Mouse (Mus musculus): ENCODE results near the gene Cand2. TPM values are rescaled to one million over a fixed set of nuclear protein-coding genes. Genes with fewer than 3 reads are reported as not detected.

The Cand2 gene
- polyA plus RNA-seq, 1 experiment from 2014 or later: 16.7 TPM

GRCm38 (mm10) chr6:115838161-115838597 is 63.8 kb downstream of the Cand2 start, which contains the start of gene Efcab12:
Gene Efcab12, minus strand, starts transcription at chr6:115838412.
- no peaks in the 10 kb centered on the region for H3K9me3 ChIP-seq (ENCODE audit: control insufficient read depth, low read length)
- H3K4me3 ChIP-seq (replicated peaks; ENCODE audit: low read length): peak within 1 kb of the TSS; percentile 48
- peaks cover 10% of the 10 kb centered on the region for H3K4me1 ChIP-seq (replicated peaks; ENCODE audit: control insufficient read depth, insufficient read depth, low read length)
- ATAC-seq: peak; percentile 98
- H3K9ac ChIP-seq (replicated peaks; ENCODE audit: low read depth, low read length): peak within 1 kb of the TSS; percentile 47
- peak within 1 kb of the TSS; percentile 61 for H3K27ac ChIP-seq (ENCODE audit: low read length)
- no peaks in the 10 kb centered on the region for H3K27me3 ChIP-seq (replicated peaks; ENCODE audit: control insufficient read depth, insufficient read depth, low read length)
- H3K4me2 ChIP-seq (ENCODE audit: low read length): peak within 1 kb of the TSS; percentile 86
- WGBS: under 1% methylated on average over 19 of the region's 19 CpGs
- no peaks in the 10 kb centered on the region; the same call in 1 of the 2 replicates for H3K36me3 ChIP-seq (ENCODE audit: control insufficient read depth, insufficient read depth)

GRCm38 (mm10) chr6:115838745-115839144 is 64.4 kb downstream of the Cand2 start:
- H3K4me2 ChIP-seq (ENCODE audit: low read length): peak overlapping the region; percentile 86
- WGBS: 67% methylated on average over 5 of the region's 5 CpGs
- H3K4me3 ChIP-seq (replicated peaks; ENCODE audit: low read length): peak overlapping the region; percentile 48
- peak overlapping the region; percentile 47; the same call in 1 of the 2 replicates for H3K9ac ChIP-seq (replicated peaks; ENCODE audit: low read depth, low read length)
- no peaks in the 10 kb centered on the region; the same call in 1 of the 2 replicates for H3K36me3 ChIP-seq (ENCODE audit: control insufficient read depth, insufficient read depth)
- peak; percentile 5; the same call in 1 of the 2 replicates for ATAC-seq
- peak overlapping the region; percentile 14; the same call in 1 of the 2 replicates for H3K27ac ChIP-seq (ENCODE audit: low read length)
- H3K4me1 ChIP-seq (replicated peaks; ENCODE audit: control insufficient read depth, insufficient read depth, low read length): peaks cover 10% of the 10 kb centered on the region
- H3K9me3 ChIP-seq (ENCODE audit: control insufficient read depth, low read length): no peaks in the 10 kb centered on the region
- no peaks in the 10 kb centered on the region for H3K27me3 ChIP-seq (replicated peaks; ENCODE audit: control insufficient read depth, insufficient read depth, low read length)

- Histone ChIP-seq H3K4me1 (replicated peaks; ENCODE audit: control insufficient read depth, insufficient read depth, low read length) (no peaks in the 10 kb centered on the region), H3K27ac (ENCODE audit: low read length) (no peak overlapping the region), H3K27me3 (replicated peaks; ENCODE audit: control insufficient read depth, insufficient read depth, low read length) (no peaks in the 10 kb centered on the region), H3K4me3 (replicated peaks; ENCODE audit: low read length) (no peak overlapping the region), H3K9ac (replicated peaks; ENCODE audit: low read depth, low read length) (no peak overlapping the region), H3K36me3 (ENCODE audit: control insufficient read depth, insufficient read depth) (no peaks in the 10 kb centered on the region; the same call in 1 of the 2 replicates), H3K9me3 (ENCODE audit: control insufficient read depth, low read length) (no peaks in the 10 kb centered on the region), H3K4me2 (ENCODE audit: low read length) (no peak overlapping the region)
- no peak for ATAC-seq
- WGBS: 95% methylated on average over 4 of the region's 4 CpGs
Observed at GRCm38 (mm10) chr6:115845006-115845405, 70.7 kb downstream of the Cand2 start.

- no peak overlapping the region for H3K4me2 ChIP-seq (ENCODE audit: low read length)
- ATAC-seq: peak; percentile 26; the same call in 1 of the 2 replicates
- no peaks in the 10 kb centered on the region; the same call in 1 of the 2 replicates for H3K4me1 ChIP-seq (replicated peaks; ENCODE audit: control insufficient read depth, insufficient read depth, low read length)
- no peak overlapping the region for H3K9ac ChIP-seq (replicated peaks; ENCODE audit: low read depth, low read length)
- no peak overlapping the region for H3K4me3 ChIP-seq (replicated peaks; ENCODE audit: low read length)
- no peaks in the 10 kb centered on the region for H3K9me3 ChIP-seq (ENCODE audit: control insufficient read depth, low read length)
- 57% methylated on average over 5 of the region's 8 CpGs for WGBS
- H3K27me3 ChIP-seq (replicated peaks; ENCODE audit: control insufficient read depth, insufficient read depth, low read length): no peaks in the 10 kb centered on the region
- no peaks in the 10 kb centered on the region; the same call in 1 of the 2 replicates for H3K36me3 ChIP-seq (ENCODE audit: control insufficient read depth, insufficient read depth)
- H3K27ac ChIP-seq (ENCODE audit: low read length): no peak overlapping the region
Observed at GRCm38 (mm10) chr6:115846640-115847411, 72.5 kb downstream of the Cand2 start.

- H3K4me2 ChIP-seq (ENCODE audit: low read length): no peak overlapping the region
- WGBS: 94% methylated on average over 10 of the region's 10 CpGs
- H3K4me3 ChIP-seq (replicated peaks; ENCODE audit: low read length): no peak overlapping the region
- H3K36me3 ChIP-seq (ENCODE audit: control insufficient read depth, insufficient read depth): no peaks in the 10 kb centered on the region
- H3K4me1 ChIP-seq (replicated peaks; ENCODE audit: control insufficient read depth, insufficient read depth, low read length): peaks cover 11% of the 10 kb centered on the region
- H3K9me3 ChIP-seq (ENCODE audit: control insufficient read depth, low read length): no peaks in the 10 kb centered on the region
- no peak overlapping the region for H3K9ac ChIP-seq (replicated peaks; ENCODE audit: low read depth, low read length)
- no peak for ATAC-seq
- H3K27me3 ChIP-seq (replicated peaks; ENCODE audit: control insufficient read depth, insufficient read depth, low read length): no peaks in the 10 kb centered on the region
- no peak overlapping the region for H3K27ac ChIP-seq (ENCODE audit: low read length)
Observed at GRCm38 (mm10) chr6:115848598-115849304, 74.4 kb downstream of the Cand2 start.

GRCm38 (mm10) chr6:115852446-115853090 is 78.2 kb downstream of the Cand2 start:
- peak overlapping the region; percentile 56 for H3K9ac ChIP-seq (replicated peaks; ENCODE audit: low read depth, low read length)
- H3K36me3 ChIP-seq (ENCODE audit: control insufficient read depth, insufficient read depth): no peaks in the 10 kb centered on the region
- H3K4me3 ChIP-seq (replicated peaks; ENCODE audit: low read length): peak overlapping the region; percentile 63
- peak overlapping the region; percentile 72 for H3K4me2 ChIP-seq (ENCODE audit: low read length)
- no peaks in the 10 kb centered on the region for H3K9me3 ChIP-seq (ENCODE audit: control insufficient read depth, low read length)
- 5% methylated on average over 20 of the region's 20 CpGs for WGBS
- peaks cover 19% of the 10 kb centered on the region for H3K4me1 ChIP-seq (replicated peaks; ENCODE audit: control insufficient read depth, insufficient read depth, low read length)
- H3K27ac ChIP-seq (ENCODE audit: low read length): peak overlapping the region; percentile 70
- no peaks in the 10 kb centered on the region for H3K27me3 ChIP-seq (replicated peaks; ENCODE audit: control insufficient read depth, insufficient read depth, low read length)
- no peak; the same call in 1 of the 2 replicates for ATAC-seq

GRCm38 (mm10) chr6:115853091-115853813 is 78.9 kb downstream of the Cand2 start, which contains the start of the genes Mbd4 and Ift122:
Gene Mbd4, minus strand, starts transcription at chr6:115853371.
Gene Ift122, plus strand, starts transcription at chr6:115853470.
- H3K9ac ChIP-seq (replicated peaks; ENCODE audit: low read depth, low read length): peak within 1 kb of the TSS; percentile 56
- WGBS: under 1% methylated on average over 50 of the region's 51 CpGs
- H3K36me3 ChIP-seq (ENCODE audit: control insufficient read depth, insufficient read depth): no peaks in the 10 kb centered on the region
- H3K4me3 ChIP-seq (replicated peaks; ENCODE audit: low read length): peak within 1 kb of the TSS; percentile 63
- peaks cover 19% of the 10 kb centered on the region for H3K4me1 ChIP-seq (replicated peaks; ENCODE audit: control insufficient read depth, insufficient read depth, low read length)
- no peaks in the 10 kb centered on the region for H3K27me3 ChIP-seq (replicated peaks; ENCODE audit: control insufficient read depth, insufficient read depth, low read length)
- H3K9me3 ChIP-seq (ENCODE audit: control insufficient read depth, low read length): no peaks in the 10 kb centered on the region
- ATAC-seq: peak; percentile 99
- peak within 1 kb of the TSS; percentile 84 for H3K27ac ChIP-seq (ENCODE audit: low read length)
- H3K4me2 ChIP-seq (ENCODE audit: low read length): peak within 1 kb of the TSS; percentile 72

- Histone ChIP-seq H3K4me1 (replicated peaks; ENCODE audit: control insufficient read depth, insufficient read depth, low read length) (peaks cover 19% of the 10 kb centered on the region), H3K4me2 (ENCODE audit: low read length) (peak overlapping the region; percentile 61), H3K4me3 (replicated peaks; ENCODE audit: low read length) (peak overlapping the region; percentile 63), H3K27me3 (replicated peaks; ENCODE audit: control insufficient read depth, insufficient read depth, low read length) (no peaks in the 10 kb centered on the region), H3K36me3 (ENCODE audit: control insufficient read depth, insufficient read depth) (no peaks in the 10 kb centered on the region), H3K27ac (ENCODE audit: low read length) (peak overlapping the region; percentile 84), H3K9me3 (ENCODE audit: control insufficient read depth, low read length) (no peaks in the 10 kb centered on the region), H3K9ac (replicated peaks; ENCODE audit: low read depth, low read length) (peak overlapping the region; percentile 56)
- WGBS: 38% methylated on average over 7 of the region's 7 CpGs
- no peak for ATAC-seq
Observed at GRCm38 (mm10) chr6:115853985-115854384, 79.6 kb downstream of the Cand2 start.

All from forebrain, embryonic 16.5 days (tissue).